Mouse (Mus musculus): ENCODE measurements at regions not wholly inside any gene's neighbourhood (a gene's known extent, or its start where the extent isn't known, plus 50 kb on each side); places are given as distances from the start of the nearest gene placed in this dataset.
"Not testable (repeated sequence)": the region's sequence is repeated elsewhere in the genome, so short reads cannot be mapped to it uniquely, and the experiment has no call there.

- no peak for DNase-seq
Observed at GRCm38 (mm10) chr8:102223097-102223496, 562.3 kb downstream of the Cdh11 start.

- DNase-seq, result no peak
Observed at GRCm38 (mm10) chr8:102205633-102206032, 579.8 kb downstream of the Cdh11 start.

- DNase-seq, result no peak
Observed at GRCm38 (mm10) chr8:102159541-102160197, 625.8 kb downstream of the Cdh11 start.

GRCm38 (mm10) chr8:102118657-102119056 lies 666.8 kb downstream of the Cdh11 start:
- no peak for DNase-seq

- DNase-seq, result no peak
Observed at GRCm38 (mm10) chr8:102116846-102117403, 668.5 kb downstream of the Cdh11 start.

- no peak for DNase-seq
Observed at GRCm38 (mm10) chr8:102103773-102104172, 681.7 kb downstream of the Cdh11 start.

GRCm38 (mm10) chr8:102096726-102097125 lies 688.7 kb downstream of the Cdh11 start:
- DNase-seq, result no peak

- DNase-seq, result peak; percentile 2 to 9
Observed at GRCm38 (mm10) chr8:102085927-102086326, 699.5 kb downstream of the Cdh11 start.

- DNase-seq, result no peak
Observed at GRCm38 (mm10) chr8:102075611-102076010, 709.8 kb downstream of the Cdh11 start.

GRCm38 (mm10) chr8:102064137-102064536 lies 721.3 kb downstream of the Cdh11 start:
- no peak for DNase-seq

GRCm38 (mm10) chr8:102053429-102053828 lies 732.0 kb downstream of the Cdh11 start:
- DNase-seq, result no peak

GRCm38 (mm10) chr8:102026956-102027927 lies 758.2 kb downstream of the Cdh11 start:
- no peak for DNase-seq

- peak in 1 of 2 experiments; percentile 3 for DNase-seq
Observed at GRCm38 (mm10) chr8:102024472-102024871, 761.0 kb downstream of the Cdh11 start.

- no peak for DNase-seq
Observed at GRCm38 (mm10) chr8:102017776-102018175, 767.7 kb downstream of the Cdh11 start.

- no peak for DNase-seq
Observed at GRCm38 (mm10) chr8:102000326-102001016, 785.0 kb downstream of the Cdh11 start.

- not testable (repeated sequence) for DNase-seq
Observed at GRCm38 (mm10) chr8:101996761-101997160, 788.7 kb downstream of the Cdh11 start.

- peak in 1 of 2 experiments; percentile 17 for DNase-seq
Observed at GRCm38 (mm10) chr8:101956832-101957231, 828.6 kb downstream of the Cdh11 start.

- DNase-seq, result no peak
Observed at GRCm38 (mm10) chr8:101950599-101950998, 834.8 kb downstream of the Cdh11 start.

- no peak for DNase-seq
Observed at GRCm38 (mm10) chr8:101937859-101938258, 847.6 kb downstream of the Cdh11 start.

GRCm38 (mm10) chr8:101913665-101914064 lies 871.8 kb downstream of the Cdh11 start:
- no peak for DNase-seq
